Mouse (Mus musculus) c-Kit-positive CD71-positive TER-119-negative erythroid progenitor cells, embryonic 14.5 days (primary cell): ENCODE data around the gene Blzf1.

Experiments used
- DNase-seq: peaks from one replicate; pipeline ENCODE4 v3.0.0-alpha.2; 2013; ENCODE audit warnings: low read depth

Gene Blzf1

GRCm38 (mm10) chr1:164294071-164294470 lies 13.2 kb downstream of the Blzf1 start:
- no peak for DNase-seq

- DNase-seq, result no peak
Measured at GRCm38 (mm10) chr1:164292040-164292439, 15.2 kb downstream of the Blzf1 start.

- no peak for DNase-seq
Measured at GRCm38 (mm10) chr1:164287406-164287805, 19.9 kb downstream of the Blzf1 start.

GRCm38 (mm10) chr1:164284007-164284406 lies 23.3 kb downstream of the Blzf1 start:
- DNase-seq, result no peak

- no peak for DNase-seq
Measured at GRCm38 (mm10) chr1:164279332-164279731, 28.0 kb downstream of the Blzf1 start.

GRCm38 (mm10) chr1:164276552-164276951 lies 30.7 kb downstream of the Blzf1 start:
- no peak for DNase-seq

GRCm38 (mm10) chr1:164275455-164275954 lies 31.8 kb downstream of the Blzf1 start, which contains the start of gene Ccdc181:
Gene Ccdc181, plus strand, starts transcription at chr1:164275585.
- DNase-seq, result peak; percentile 91

GRCm38 (mm10) chr1:164273659-164274058 lies 33.6 kb downstream of the Blzf1 start:
- DNase-seq, result no peak

GRCm38 (mm10) chr1:164270941-164271340 lies 36.3 kb downstream of the Blzf1 start:
- no peak for DNase-seq

GRCm38 (mm10) chr1:164261553-164261952 lies 45.7 kb downstream of the Blzf1 start:
- no peak for DNase-seq

- no peak for DNase-seq
Measured at GRCm38 (mm10) chr1:164260171-164261028, 46.9 kb downstream of the Blzf1 start.

- DNase-seq, result no peak
Measured at GRCm38 (mm10) chr1:164254836-164255235, 52.5 kb downstream of the Blzf1 start.

- DNase-seq, result no peak
Measured at GRCm38 (mm10) chr1:164252551-164252950, 54.7 kb downstream of the Blzf1 start.

GRCm38 (mm10) chr1:164251438-164251837 lies 55.9 kb downstream of the Blzf1 start:
- no peak for DNase-seq

GRCm38 (mm10) chr1:164250391-164251150 lies 56.7 kb downstream of the Blzf1 start:
- peak; percentile 51 for DNase-seq

GRCm38 (mm10) chr1:164249332-164249711 lies 58.0 kb downstream of the Blzf1 start:
- DNase-seq, result no peak

- peak; percentile 93 for DNase-seq
Measured at GRCm38 (mm10) chr1:164248465-164249331, 58.6 kb downstream of the Blzf1 start, which contains the start of gene Slc19a2. Gene Slc19a2, plus strand, starts transcription at chr1:164249046.

- DNase-seq, result no peak
Measured at GRCm38 (mm10) chr1:164247971-164248370, 59.3 kb downstream of the Blzf1 start.

- DNase-seq, result no peak
Measured at GRCm38 (mm10) chr1:164247442-164247841, 59.8 kb downstream of the Blzf1 start.

GRCm38 (mm10) chr1:164242809-164243208 lies 64.5 kb downstream of the Blzf1 start:
- no peak for DNase-seq

GRCm38 (mm10) chr1:164241494-164241893 lies 65.8 kb downstream of the Blzf1 start:
- DNase-seq, result no peak
